In the genomic region with DNA sequence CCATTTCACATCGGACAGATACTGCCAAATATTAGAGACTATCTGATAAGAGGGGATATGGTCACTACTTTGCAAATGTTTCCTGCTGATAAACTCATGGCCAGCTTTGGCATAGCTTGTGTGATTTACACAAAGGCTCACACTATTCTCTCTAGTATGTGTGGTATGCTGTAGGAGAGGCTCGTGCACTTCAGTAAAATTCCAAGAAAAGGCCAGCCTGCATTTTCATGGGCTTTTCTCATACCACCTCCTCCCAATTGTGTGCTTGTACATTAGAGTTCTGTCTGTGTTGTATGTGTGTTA, we compare ENCODE assay signal across 14 mouse cellular contexts. TPM values are rescaled to one million over a fixed set of nuclear protein-coding genes. Genes with fewer than 3 reads are reported as not detected.
A peak's percentile ranks its signal among the peaks of the same experiment; 100 is the strongest.
DNase-seq lines count a peak whose midpoint lies in the region; ATAC-seq and TF ChIP-seq lines count a peak whose summit lies in the region.
"Had no signal": no experiment of that assay in that cellular context is flagged by ENCODE, and none has a peak within 500 bp of the region (broad histone marks: within the 10 kb centered on the region; RNA-seq: fewer than 3 reads in every experiment).

No protein-coding gene starts in this region.

- peak; percentile 39; the same call in 1 of the 2 replicates for ATAC-seq in heart, embryonic 12.5 days (ENCODE audit: insufficient number of reproducible peaks, low FRiP score)
- ATAC-seq in kidney, embryonic 16.5 days (ENCODE audit: low FRiP score, low TSS enrichment): peak; percentile 42; the same call in 1 of the 2 replicates
- ATAC-seq: midbrain, embryonic 15.5 days had no signal

- no peaks in the 10 kb centered on the region for H3K27me3 ChIP-seq in heart, embryonic 12.5 days (replicated peaks)
- no peaks in the 10 kb centered on the region for H3K27me3 ChIP-seq in kidney, embryonic 16.5 days (ENCODE audit: insufficient read depth, low read length)
- H3K27me3 ChIP-seq in MEL (ENCODE audit: control insufficient read depth in 1 of 2, insufficient read depth in 2 of 2, low read length in 2 of 2): no peaks in the 10 kb centered on the region
- H3K27me3 ChIP-seq: embryonic facial prominence, embryonic 13.5 days; limb, embryonic 13.5 days; midbrain, embryonic 15.5 days had no signal

- 22% methylated on average over 2 of the region's 2 CpGs for WGBS in heart, embryonic 12.5 days
- WGBS in kidney, embryonic 16.5 days: 50% methylated on average over 2 of the region's 2 CpGs

- no peak for TF ChIP-seq RAD21 in MEL (IDR thresholded peaks at IDR 0.05; ENCODE audit: low read depth, low read length)

- H3K9me3 ChIP-seq in heart, embryonic 12.5 days (replicated peaks): no peaks in the 10 kb centered on the region
- H3K9me3 ChIP-seq in kidney, embryonic 16.5 days (ENCODE audit: low read length): no peaks in the 10 kb centered on the region
- H3K9me3 ChIP-seq in MEL (replicated peaks; ENCODE audit: insufficient read depth, low read length): no peaks in the 10 kb centered on the region
- H3K9me3 ChIP-seq: embryonic facial prominence, embryonic 13.5 days; limb, embryonic 13.5 days; midbrain, embryonic 15.5 days had no signal

- no peak overlapping the region for H3K27ac ChIP-seq in heart, embryonic 12.5 days (ENCODE audit: poor library complexity, severe bottlenecking)
- H3K27ac ChIP-seq in kidney, embryonic 16.5 days (ENCODE audit: low read length): peak overlapping the region; percentile 39; the same call in 1 of the 2 replicates
- no peak overlapping the region for H3K27ac ChIP-seq in MEL (ENCODE audit: control insufficient read depth, low read depth, low read length)
- H3K27ac ChIP-seq: embryonic facial prominence, embryonic 13.5 days; limb, embryonic 13.5 days; midbrain, embryonic 15.5 days had no signal

- DNase-seq in heart, adult 8-10 months (ENCODE audit: low spot score): no peak
- DNase-seq in kidney, adult 18-20 months: no peak
- no peak for DNase-seq in MEL (ENCODE audit: low read depth, low spot score)
- DNase-seq in lung, postnatal 36 days: peak; percentile 69
- no peak for DNase-seq in spleen, postnatal 14 days (ENCODE audit: low spot score in 2 of 2)
- DNase-seq in layer of hippocampus, adult 8-10 months (ENCODE audit: low spot score in 2 of 2): no peak
- DNase-seq: cerebellum, adult 2 months; spleen, adult 18-20 months; thymus, postnatal 25 days had no signal

- no peak overlapping the region for H3K4me3 ChIP-seq in heart, embryonic 12.5 days
- no peak overlapping the region for H3K4me3 ChIP-seq in kidney, embryonic 16.5 days (ENCODE audit: low read length)
- H3K4me3 ChIP-seq in MEL (ENCODE audit: control insufficient read depth in 1 of 2, insufficient read depth in 1 of 2, low read depth in 2 of 2, low read length in 2 of 2): no peak overlapping the region
- H3K4me3 ChIP-seq: embryonic facial prominence, embryonic 13.5 days; limb, embryonic 13.5 days; midbrain, embryonic 15.5 days had no signal

- H3K36me3 ChIP-seq in heart, embryonic 12.5 days: no peaks in the 10 kb centered on the region
- no peaks in the 10 kb centered on the region for H3K36me3 ChIP-seq in kidney, embryonic 16.5 days (ENCODE audit: insufficient read depth, low read length)
- peaks cover 0 to 21% of the 10 kb centered on the region in 2 experiments; a peak in 3 of 4 replicates for H3K36me3 ChIP-seq in MEL (ENCODE audit: control insufficient read depth in 1 of 2, insufficient read depth in 2 of 2, low read length in 2 of 2)
- H3K36me3 ChIP-seq: embryonic facial prominence, embryonic 13.5 days; limb, embryonic 13.5 days; midbrain, embryonic 15.5 days had no signal

- H3K4me2 ChIP-seq in heart, embryonic 12.5 days: no peak overlapping the region
- H3K4me2 ChIP-seq in kidney, embryonic 16.5 days (replicated peaks; ENCODE audit: low read depth, low read length): no peak overlapping the region
- H3K4me2 ChIP-seq: embryonic facial prominence, embryonic 13.5 days; limb, embryonic 13.5 days; midbrain, embryonic 15.5 days had no signal

- no peak overlapping the region for H3K9ac ChIP-seq in heart, embryonic 12.5 days
- H3K9ac ChIP-seq in kidney, embryonic 16.5 days (replicated peaks; ENCODE audit: low read length): no peak overlapping the region
- no peak overlapping the region for H3K9ac ChIP-seq in MEL (ENCODE audit: control insufficient read depth, low read depth, low read length, poor library complexity, severe bottlenecking)
- H3K9ac ChIP-seq: embryonic facial prominence, embryonic 13.5 days; limb, embryonic 13.5 days; midbrain, embryonic 15.5 days had no signal

- peaks cover 29% of the 10 kb centered on the region for H3K4me1 ChIP-seq in heart, embryonic 12.5 days (replicated peaks)
- H3K4me1 ChIP-seq in kidney, embryonic 16.5 days (ENCODE audit: insufficient read depth, low read length): peaks cover 14% of the 10 kb centered on the region
- peaks cover 4 to 22% of the 10 kb centered on the region in 2 experiments; a peak in 3 of 4 replicates for H3K4me1 ChIP-seq in MEL (ENCODE audit: control insufficient read depth in 1 of 2, insufficient read depth in 2 of 2, low read length in 2 of 2)

- TF ChIP-seq EP300 in MEL (IDR thresholded peaks at IDR 0.05; ENCODE audit: low read depth in 1 of 2, low read length in 2 of 2): peak in 1 of 2 experiments; percentile 16; a peak in 1 of 4 replicates

- no peak for TF ChIP-seq CTCF in MEL (IDR thresholded peaks at IDR 0.05 in 2 of 3, conservative IDR thresholded peaks at IDR 0.05 in 1 of 3; ENCODE audit: control insufficient read depth in 1 of 3, insufficient read depth in 1 of 3, low read depth in 2 of 3, low read length in 3 of 3, poor library complexity in 1 of 3, severe bottlenecking in 1 of 3)

- peaks cover 22% of the 10 kb centered on the region for H3K79me2 ChIP-seq in MEL (ENCODE audit: control insufficient read depth, insufficient read depth, low read length, poor library complexity)

- TF ChIP-seq POLR2A in MEL (IDR thresholded peaks at IDR 0.05; ENCODE audit: control insufficient read depth in 1 of 2, insufficient read depth in 1 of 2, low read depth in 1 of 2, low read length in 2 of 2, poor library complexity in 1 of 2): no peak

TF ChIP-seq in MEL, 35 proteins besides CTCF, POLR2A, EP300 and RAD21:
- TF ChIP-seq GATA1 (IDR thresholded peaks at IDR 0.05; ENCODE audit: low read depth, low read length): peak; percentile 30; the same call in 1 of the 2 replicates
- no peak for TF ChIP-seq POLR2AphosphoS2 (IDR thresholded peaks at IDR 0.05; ENCODE audit: low read length)
- TF ChIP-seq TCF12 (IDR thresholded peaks at IDR 0.05; ENCODE audit: low read depth, low read length): peak; percentile 49; the same call in 1 of the 2 replicates

RNA-seq across cellular contexts. Expression of gene Sptlc2, which starts 6.8 kb away (rescaled TPM):
- 73.3 and 76.4 TPM in 2 replicates for polyA plus RNA-seq in heart, embryonic 12.5 days (2016; fragmentation: Nextera tagmentation; extraction: Ambion mirVana)
- total RNA-seq in heart, adult 8-10 months (2022): 10 to 100 TPM; 18.9 to 30.4 (median 20.9) TPM
- 84.9 and 86.9 TPM in 2 replicates for polyA plus RNA-seq in kidney, embryonic 16.5 days (2015; fragmentation: Nextera tagmentation; extraction: Ambion mirVana)
- 61.6 and 64.6 TPM in 2 replicates for total RNA-seq in MEL (2012; rRNA removed)
- 10 to 100 TPM in 1 of 2 experiments, not detected in 1; 75.9 TPM for polyA plus RNA-seq in MEL (2012; ENCODE audit: insufficient read depth in 1 of 2, insufficient read length in 2 of 2, low read depth in 1 of 2, low replicate concordance in 2 of 2, missing spikeins in 1 of 2)
- total RNA-seq in layer of hippocampus, adult 8-10 months (2022): 10 to 100 TPM; 32.5 to 50.1 (median 37.4) TPM
